Mouse (Mus musculus): ENCODE results near the gene Dlgap3. TPM values are rescaled to one million over a fixed set of nuclear protein-coding genes. Genes with fewer than 3 reads are reported as not detected.

Gene Dlgap3
- polyA plus RNA-seq, 1 experiment = 1.0 TPM

DNA sequence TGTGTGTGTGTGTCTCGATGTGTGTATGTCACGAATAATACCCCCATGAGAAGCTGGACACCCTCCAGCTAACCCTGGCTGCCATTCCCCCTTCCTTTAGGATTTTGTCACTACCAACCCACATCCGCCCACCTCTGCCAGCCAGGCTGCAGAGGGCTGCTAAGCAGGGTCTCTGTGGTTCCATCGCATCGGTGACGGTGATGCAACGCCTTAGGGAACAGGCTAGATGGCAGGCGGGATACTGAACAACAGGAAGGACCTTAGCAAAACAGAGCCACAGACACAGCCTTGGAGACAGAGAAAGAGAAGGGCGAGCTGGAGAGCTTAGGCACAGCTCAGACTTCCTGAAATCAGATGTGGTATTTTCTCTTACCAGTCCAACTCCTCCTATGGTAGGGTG, 9.7 kb downstream of the Dlgap3 start:
- WGBS = 32% methylated on average over 9 of the region's 9 CpGs
- no peak overlapping the region for H3K4me3 ChIP-seq (replicated peaks; ENCODE audit: control insufficient read depth, low read depth, low read length)
- no peaks in the 10 kb centered on the region for H3K4me1 ChIP-seq (ENCODE audit: control insufficient read depth, insufficient read depth, low read length)
- TF ChIP-seq POLR2A (IDR thresholded peaks at IDR 0.05; ENCODE audit: borderline replicate concordance, control insufficient read depth, low read depth, low read length) (no peak), CTCF (IDR thresholded peaks at IDR 0.05; ENCODE audit: control insufficient read depth, insufficient read depth, low read length) (no peak)
- H3K27ac ChIP-seq (ENCODE audit: control insufficient read depth, insufficient read depth, low read depth, low read length, poor library complexity) = no peak overlapping the region

DNA sequence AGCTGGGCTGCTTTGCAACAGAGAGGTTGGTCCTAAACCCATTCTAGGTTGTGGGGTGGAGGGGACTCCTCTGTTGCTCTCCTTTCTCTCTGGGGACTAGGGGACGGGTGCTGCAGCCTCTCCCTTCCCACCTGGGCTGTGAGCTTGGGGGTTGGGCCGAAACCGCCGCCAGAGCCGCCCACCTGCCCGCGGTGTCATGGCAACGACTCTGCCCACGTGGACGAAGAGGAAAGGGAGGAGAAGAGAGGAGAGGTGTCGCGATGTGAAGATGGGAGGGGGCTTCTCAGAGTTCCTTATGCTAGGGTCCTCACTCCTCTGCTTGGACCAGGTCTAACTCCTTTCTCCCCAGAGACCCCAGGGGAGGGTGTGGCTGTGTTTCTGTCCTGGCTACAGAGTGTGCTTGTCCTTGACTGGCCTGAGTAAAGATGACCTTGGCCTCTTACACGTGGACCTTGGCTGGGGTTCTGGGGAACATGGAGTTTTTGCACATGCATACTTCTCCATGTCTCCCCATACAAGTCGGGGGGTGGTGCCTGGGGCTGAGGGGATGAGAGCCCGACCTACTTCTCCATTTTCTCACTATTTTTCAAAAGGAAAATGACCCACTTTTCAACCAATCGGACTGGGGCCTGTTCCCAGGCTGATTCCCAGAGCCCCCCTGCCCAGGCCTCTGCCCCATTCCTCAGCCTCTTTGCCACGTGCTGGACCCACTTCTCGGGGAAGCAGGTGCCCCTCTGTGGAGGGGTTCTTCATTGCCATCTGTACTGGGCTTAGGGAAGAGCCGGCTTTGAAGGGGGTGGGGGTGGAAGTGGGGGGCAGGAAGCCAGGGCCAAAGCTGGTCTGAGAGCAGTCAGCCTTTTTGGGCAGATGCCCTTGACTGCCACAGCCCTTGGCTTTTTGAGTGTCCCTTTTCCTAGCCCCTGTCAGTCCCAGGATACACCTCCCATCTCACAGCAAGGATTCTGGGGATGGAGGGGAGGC, 10.8 kb downstream of the Dlgap3 start:
- Histone ChIP-seq H3K27ac (ENCODE audit: control insufficient read depth, insufficient read depth, low read depth, low read length, poor library complexity) (no peak overlapping the region), H3K4me3 (replicated peaks; ENCODE audit: control insufficient read depth, low read depth, low read length) (no peak overlapping the region), H3K4me1 (ENCODE audit: control insufficient read depth, insufficient read depth, low read length) (no peaks in the 10 kb centered on the region)
- TF ChIP-seq CTCF (IDR thresholded peaks at IDR 0.05; ENCODE audit: control insufficient read depth, insufficient read depth, low read length) (no peak), POLR2A (IDR thresholded peaks at IDR 0.05; ENCODE audit: borderline replicate concordance, control insufficient read depth, low read depth, low read length) (no peak)
- WGBS = 7% methylated on average over 19 of the region's 19 CpGs

DNA sequence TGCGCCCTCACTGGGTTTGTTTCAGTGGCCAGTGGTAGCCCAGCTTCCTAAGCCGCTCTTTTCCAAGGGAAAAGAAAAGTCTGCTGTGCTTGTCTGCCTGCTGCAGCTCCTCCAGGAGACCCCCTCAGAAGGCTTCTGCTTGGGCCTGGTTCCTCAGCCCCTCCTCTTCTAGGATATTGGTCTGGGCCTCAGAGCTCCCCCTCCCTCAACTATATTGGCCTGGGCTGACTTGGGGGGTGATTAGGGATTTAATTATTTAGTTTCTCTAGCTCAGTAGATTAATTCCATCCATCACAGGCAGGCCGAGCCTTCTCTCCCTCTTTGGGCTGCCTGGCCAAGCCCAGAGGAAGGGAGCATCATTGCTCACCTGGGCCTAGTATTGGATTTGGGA, 11.4 kb downstream of the Dlgap3 start:
- Histone ChIP-seq H3K4me3 (replicated peaks; ENCODE audit: control insufficient read depth, low read depth, low read length) (no peak overlapping the region), H3K27ac (ENCODE audit: control insufficient read depth, insufficient read depth, low read depth, low read length, poor library complexity) (no peak overlapping the region), H3K4me1 (ENCODE audit: control insufficient read depth, insufficient read depth, low read length) (no peaks in the 10 kb centered on the region)
- TF ChIP-seq CTCF (IDR thresholded peaks at IDR 0.05; ENCODE audit: control insufficient read depth, insufficient read depth, low read length) (no peak), POLR2A (IDR thresholded peaks at IDR 0.05; ENCODE audit: borderline replicate concordance, control insufficient read depth, low read depth, low read length) (no peak)
- 70% methylated on average over 3 of the region's 3 CpGs for WGBS

DNA sequence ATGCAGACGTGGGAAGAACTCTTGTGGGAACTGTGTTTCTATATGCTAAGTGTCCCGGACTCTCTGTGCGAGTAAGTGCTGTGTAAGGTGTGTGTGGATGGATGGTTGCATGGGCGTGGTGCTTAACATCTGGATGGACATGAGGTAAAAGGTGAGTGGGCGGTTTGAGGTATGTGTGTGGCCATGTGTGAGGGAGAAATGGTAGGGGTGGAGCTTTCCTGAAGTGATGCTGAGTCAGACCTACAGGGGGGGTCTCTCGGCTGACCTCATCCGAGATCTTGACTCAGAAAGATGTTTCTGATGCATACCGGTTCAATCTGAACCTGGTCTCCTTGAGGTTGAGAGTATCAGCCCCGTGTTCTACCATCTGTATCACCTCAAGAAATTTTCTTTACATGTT, 12.0 kb downstream of the Dlgap3 start:
- Histone ChIP-seq H3K4me1 (ENCODE audit: control insufficient read depth, insufficient read depth, low read length) (no peaks in the 10 kb centered on the region), H3K4me3 (replicated peaks; ENCODE audit: control insufficient read depth, low read depth, low read length) (no peak overlapping the region), H3K27ac (ENCODE audit: control insufficient read depth, insufficient read depth, low read depth, low read length, poor library complexity) (no peak overlapping the region)
- no peak for TF ChIP-seq CTCF (IDR thresholded peaks at IDR 0.05; ENCODE audit: control insufficient read depth, insufficient read depth, low read length)
- no peak for TF ChIP-seq POLR2A (IDR thresholded peaks at IDR 0.05; ENCODE audit: borderline replicate concordance, control insufficient read depth, low read depth, low read length)
- WGBS = 76% methylated on average over 9 of the region's 9 CpGs

DNA sequence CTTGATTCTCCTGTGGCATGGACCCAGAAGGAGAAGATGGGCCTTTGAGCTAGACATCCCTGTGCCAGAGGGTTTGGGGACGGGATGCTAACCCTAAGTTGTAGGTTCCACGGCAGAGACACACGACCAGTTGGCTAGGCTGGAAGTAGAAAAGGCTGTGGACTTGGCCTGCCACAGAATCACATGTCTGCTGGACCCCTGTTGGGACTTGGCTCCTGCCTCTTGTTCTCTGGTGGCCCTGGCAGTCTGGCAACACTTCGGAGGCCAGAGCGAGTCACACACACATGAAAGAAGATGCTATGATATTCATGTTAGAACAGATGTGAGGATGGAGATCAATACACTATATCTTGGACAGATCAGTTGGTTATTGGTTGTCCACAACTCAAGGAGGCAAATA, 14.9 kb downstream of the Dlgap3 start:
- Histone ChIP-seq H3K27ac (ENCODE audit: control insufficient read depth, insufficient read depth, low read depth, low read length, poor library complexity) (no peak overlapping the region), H3K4me3 (replicated peaks; ENCODE audit: control insufficient read depth, low read depth, low read length) (no peak overlapping the region), H3K4me1 (ENCODE audit: control insufficient read depth, insufficient read depth, low read length) (no peaks in the 10 kb centered on the region)
- 68% methylated on average over 5 of the region's 5 CpGs for WGBS
- TF ChIP-seq CTCF (IDR thresholded peaks at IDR 0.05; ENCODE audit: control insufficient read depth, insufficient read depth, low read length) (no peak), POLR2A (IDR thresholded peaks at IDR 0.05; ENCODE audit: borderline replicate concordance, control insufficient read depth, low read depth, low read length) (no peak)

DNA sequence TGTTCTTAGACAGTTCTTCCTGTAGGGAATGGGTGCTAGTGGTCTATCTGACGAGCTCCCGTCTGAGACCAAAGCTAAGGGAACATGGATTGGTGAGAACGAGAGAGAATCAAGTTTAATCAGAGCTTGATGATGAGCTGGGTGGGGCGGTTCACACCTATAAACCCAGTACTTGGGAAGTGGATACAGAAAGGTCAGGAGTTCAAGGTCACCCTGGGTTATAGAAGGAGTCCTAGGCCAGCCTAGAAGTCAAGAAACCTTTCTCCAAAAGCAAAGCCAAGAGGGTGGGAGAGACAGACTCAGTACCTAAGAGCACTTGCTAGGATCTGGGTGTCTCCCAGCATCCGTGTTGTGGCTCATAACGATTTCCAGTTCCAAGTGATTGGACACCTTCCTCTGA, 21.9 kb downstream of the Dlgap3 start:
- TF ChIP-seq POLR2A (IDR thresholded peaks at IDR 0.05; ENCODE audit: borderline replicate concordance, control insufficient read depth, low read depth, low read length) (no peak), CTCF (IDR thresholded peaks at IDR 0.05; ENCODE audit: control insufficient read depth, insufficient read depth, low read length) (no peak)
- Histone ChIP-seq H3K4me3 (replicated peaks; ENCODE audit: control insufficient read depth, low read depth, low read length) (no peak overlapping the region), H3K4me1 (ENCODE audit: control insufficient read depth, insufficient read depth, low read length) (no peaks in the 10 kb centered on the region; the same call in 1 of the 2 replicates), H3K27ac (ENCODE audit: control insufficient read depth, insufficient read depth, low read depth, low read length, poor library complexity) (no peak overlapping the region)
- WGBS = 80% methylated on average over 6 of the region's 6 CpGs

DNA sequence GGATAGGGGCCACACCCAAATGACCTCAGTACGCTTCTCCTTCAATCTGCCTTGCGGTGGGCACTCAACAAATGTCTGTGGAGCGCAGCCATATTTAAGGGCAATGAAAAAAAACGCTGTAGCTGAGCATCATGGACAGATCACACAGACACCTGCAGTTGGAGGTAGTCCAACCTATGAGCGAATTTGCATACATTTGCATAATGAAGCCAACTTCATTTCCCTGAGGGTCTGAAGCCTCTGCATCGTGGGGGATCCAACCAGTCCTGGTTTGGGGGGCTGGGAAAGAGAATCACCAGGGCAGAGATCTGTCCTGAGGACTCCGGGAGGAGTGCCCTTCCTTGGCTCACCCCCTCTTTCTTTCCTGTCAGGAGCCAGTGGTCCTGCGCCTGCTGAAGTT, 23.7 kb downstream of the Dlgap3 start:
- WGBS = 66% methylated on average over 8 of the region's 8 CpGs
- TF ChIP-seq POLR2A (IDR thresholded peaks at IDR 0.05; ENCODE audit: borderline replicate concordance, control insufficient read depth, low read depth, low read length) (no peak), CTCF (IDR thresholded peaks at IDR 0.05; ENCODE audit: control insufficient read depth, insufficient read depth, low read length) (no peak)
- Histone ChIP-seq H3K4me1 (ENCODE audit: control insufficient read depth, insufficient read depth, low read length) (no peaks in the 10 kb centered on the region; the same call in 1 of the 2 replicates), H3K4me3 (replicated peaks; ENCODE audit: control insufficient read depth, low read depth, low read length) (no peak overlapping the region), H3K27ac (ENCODE audit: control insufficient read depth, insufficient read depth, low read depth, low read length, poor library complexity) (no peak overlapping the region)

DNA sequence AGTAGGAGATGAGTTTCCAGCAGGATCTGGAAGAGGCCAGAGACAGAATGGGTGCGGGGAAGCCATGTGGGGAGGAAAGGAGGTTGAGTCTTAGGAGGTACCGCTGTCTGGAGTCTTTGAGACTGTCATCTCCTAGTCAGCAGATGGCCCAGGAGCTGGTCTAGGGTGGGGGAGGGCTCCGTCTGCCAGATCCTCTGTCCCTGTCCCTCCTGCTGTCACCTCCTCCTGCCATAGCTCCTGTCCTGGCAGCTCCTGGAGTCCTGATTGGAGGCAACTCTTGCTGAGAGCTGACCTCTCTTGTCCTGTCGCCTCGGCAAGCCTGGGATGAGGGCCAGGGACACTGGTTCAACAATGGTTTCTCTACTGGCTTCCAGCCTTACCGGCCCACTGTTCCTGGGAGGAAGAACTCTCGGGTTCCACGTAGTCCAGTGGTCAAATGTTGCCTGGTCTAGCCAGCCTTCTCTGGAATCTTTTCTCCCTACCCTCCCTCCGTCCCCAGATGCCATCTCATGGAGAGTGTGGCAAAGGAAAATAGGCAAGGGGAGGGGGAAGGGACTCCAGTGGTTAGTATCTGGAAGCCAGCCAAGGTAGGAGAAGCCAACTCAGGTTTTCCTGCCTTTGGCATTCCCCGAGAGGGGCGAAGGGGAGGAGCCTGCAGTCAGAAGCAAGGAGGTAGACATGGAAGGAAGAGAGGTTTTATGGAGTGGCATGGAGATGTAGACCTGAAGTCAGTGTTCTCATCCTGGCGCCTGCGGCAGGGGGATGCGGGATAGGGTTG, 24.6 kb downstream of the Dlgap3 start:
- no peak for TF ChIP-seq POLR2A (IDR thresholded peaks at IDR 0.05; ENCODE audit: borderline replicate concordance, control insufficient read depth, low read depth, low read length)
- no peak for TF ChIP-seq CTCF (IDR thresholded peaks at IDR 0.05; ENCODE audit: control insufficient read depth, insufficient read depth, low read length)
- Histone ChIP-seq H3K27ac (ENCODE audit: control insufficient read depth, insufficient read depth, low read depth, low read length, poor library complexity) (no peak overlapping the region), H3K4me3 (replicated peaks; ENCODE audit: control insufficient read depth, low read depth, low read length) (no peak overlapping the region), H3K4me1 (ENCODE audit: control insufficient read depth, insufficient read depth, low read length) (no peaks in the 10 kb centered on the region; the same call in 1 of the 2 replicates)
- WGBS = 59% methylated on average over 14 of the region's 14 CpGs

Data from bone marrow, adult 2 months (tissue).